Mouse (Mus musculus) heart, adult 2 months (tissue): ENCODE data around the gene Gtf2h2. TPM values are rescaled to one million over a fixed set of nuclear protein-coding genes. Genes with fewer than 3 reads are reported as not detected.
"Not testable (repeated sequence)": the region's sequence is repeated elsewhere in the genome, so short reads cannot be mapped to it uniquely, and the experiment has no call there.

Experiments used
- DNase-seq, 2 experiments: peaks; one replicate each; pipeline ENCODE4 v3.0.0; 2021
- H3K27ac ChIP-seq: fragments of 200-600 bp; 2 replicates; pipeline ENCODE4 v1.8.1; 2022
- H3K27me3 ChIP-seq: fragments of 200-500 bp; 2 replicates; pipeline ENCODE4 v1.6.1; 2012; ENCODE audit warnings: mild to moderate bottlenecking, low read length, inconsistent platforms, mixed read lengths; ENCODE audit not compliant: control insufficient read depth, insufficient read depth
- H3K36me3 ChIP-seq: fragments of 200-500 bp; 2 replicates; pipeline ENCODE4 v1.6.1; 2012; ENCODE audit warnings: low read length, inconsistent platforms; ENCODE audit not compliant: control insufficient read depth, insufficient read depth
- H3K4me1 ChIP-seq: fragments of 200-500 bp; 2 replicates; pipeline ENCODE4 v1.6.1; 2011; ENCODE audit warnings: low read length; ENCODE audit not compliant: control insufficient read depth, insufficient read depth
- H3K4me3 ChIP-seq: fragments of 200-600 bp; 2 replicates; pipeline ENCODE4 v1.8.1; 2022
- H3K79me2 ChIP-seq: fragments of 200-500 bp; replicated peaks from 2 replicates; pipeline ENCODE4 v1.6.1; 2012; ENCODE audit warnings: mild to moderate bottlenecking, inconsistent platforms, low read length, moderate library complexity, mixed read lengths; ENCODE audit not compliant: control insufficient read depth, insufficient read depth
- H3K9ac ChIP-seq: fragments of 200-500 bp; 2 replicates; pipeline ENCODE4 v1.6.1; 2012; ENCODE audit warnings: low read depth, mild to moderate bottlenecking, control low read depth, inconsistent platforms, low read length, mixed read lengths
- CTCF ChIP-seq: fragments of 200-600 bp; IDR thresholded peaks from 2 replicates; pipeline ENCODE4 v1.8.1; 2022; ENCODE audit warnings: antibody characterized with exemption, mild to moderate bottlenecking, moderate library complexity
- EP300 ChIP-seq: fragments of 200-500 bp; IDR thresholded peaks from 2 replicates; pipeline ENCODE4 v1.6.1; 2011; ENCODE audit warnings: low read depth, low read length, control low read depth; ENCODE audit not compliant: insufficient read depth
- POLR2A ChIP-seq: fragments of 200-500 bp; IDR thresholded peaks from 2 replicates; pipeline ENCODE4 v1.6.1; 2011; ENCODE audit warnings: mild to moderate bottlenecking, low read depth, low read length, control low read depth; ENCODE audit not compliant: insufficient read depth
- WGBS: fragments of 180-500 bp; shearing (Covaris S2); methylation state at CpG from one replicate; pipeline ENCODE4 v1.1.7; 2018; 5-methylcytosine and 5-hydroxymethylcytosine counted together
- intact Hi-C: fragments of 180-260 bp; cut with DNase I; formaldehyde crosslinking; loops from one replicate; pipeline ENCODE4 v1.15.1; 2025
- polyA plus RNA-seq: library from polyadenylated mRNA; depleted of rRNA; stranded (reverse); fragments of >200 nt; gene quantifications from 2 replicates; pipeline ENCODE4 v1.2.3, GENCODE M21; 2012
- total RNA-seq, 2 experiments: library from RNA; stranded (reverse); gene quantifications; 2 replicates each; pipeline ENCODE4 v1.2.3; 2021

The Gtf2h2 gene
- total and polyA plus RNA-seq, 3 experiments: 15.5 to 24.3 (median 21.4) TPM

- intact Hi-C loops: no loop called here
- Histone ChIP-seq H3K79me2 (no peaks in the 10 kb centered on the region), H3K4me3 (no peak overlapping the region), H3K27ac (no peak overlapping the region), H3K9ac (no peak overlapping the region), H3K4me1 (no peaks in the 10 kb centered on the region), H3K27me3 (no peaks in the 10 kb centered on the region), H3K36me3 (no peaks in the 10 kb centered on the region)
- WGBS: 68% methylated on average over 3 of the region's 3 CpGs
- no peak for TF ChIP-seq EP300
- no peak for TF ChIP-seq POLR2A
- no peak for TF ChIP-seq CTCF
- DNase-seq: no peak
Measured at GRCm38 (mm10) chr13:100461336-100461735, 31.0 kb downstream of the Gtf2h2 start.

- H3K9ac ChIP-seq: not testable (repeated sequence)
Measured at GRCm38 (mm10) chr13:100452415-100453127, 39.8 kb downstream of the Gtf2h2 start, which contains the start of gene Naip1. Naip1 (minus strand) TSS chr13:100452869.

GRCm38 (mm10) chr13:100449495-100449894 lies 42.9 kb downstream of the Gtf2h2 start:
- no peak for DNase-seq
- 73% methylated on average over 1 of the region's 1 CpGs for WGBS
- TF ChIP-seq EP300 (no peak), POLR2A (no peak), CTCF (no peak)

More at GRCm38 (mm10) chr13:100452415-100453127, 39.8 kb downstream of the Gtf2h2 start, which contains the start of gene Naip1:
- H3K36me3 ChIP-seq, H3K4me1 ChIP-seq, H3K4me3 ChIP-seq, intact Hi-C loops, H3K79me2 ChIP-seq, H3K27me3 ChIP-seq, DNase-seq, H3K27ac ChIP-seq: not testable (repeated sequence)
- WGBS: 67% methylated on average over 8 of the region's 8 CpGs

GRCm38 (mm10) chr13:100440116-100440515 lies 52.3 kb downstream of the Gtf2h2 start:
- no peaks in the 10 kb centered on the region for H3K27me3 ChIP-seq
- H3K27ac ChIP-seq: no peak overlapping the region
- WGBS: 19% methylated on average over 3 of the region's 3 CpGs
- H3K79me2 ChIP-seq: no peaks in the 10 kb centered on the region
- TF ChIP-seq CTCF (no peak), POLR2A (no peak), EP300 (no peak)
- H3K4me3 ChIP-seq: no peak overlapping the region
- DNase-seq: no peak
- H3K36me3 ChIP-seq: no peaks in the 10 kb centered on the region
- no peak overlapping the region for H3K9ac ChIP-seq
- no peaks in the 10 kb centered on the region for H3K4me1 ChIP-seq
- intact Hi-C loops: no loop called here

More at GRCm38 (mm10) chr13:100449495-100449894, 42.9 kb downstream of the Gtf2h2 start:
- no peak overlapping the region for H3K4me3 ChIP-seq
- no peaks in the 10 kb centered on the region for H3K4me1 ChIP-seq
- no peaks in the 10 kb centered on the region for H3K27me3 ChIP-seq
- intact Hi-C loops: no loop called here
- no peak overlapping the region for H3K27ac ChIP-seq
- H3K79me2 ChIP-seq: no peaks in the 10 kb centered on the region
- H3K36me3 ChIP-seq: no peaks in the 10 kb centered on the region
- H3K9ac ChIP-seq: no peak overlapping the region

- Histone ChIP-seq H3K4me3 (no peak overlapping the region), H3K9ac (no peak overlapping the region), H3K79me2 (no peaks in the 10 kb centered on the region), H3K36me3 (no peaks in the 10 kb centered on the region), H3K4me1 (no peaks in the 10 kb centered on the region), H3K27me3 (no peaks in the 10 kb centered on the region), H3K27ac (no peak overlapping the region)
- WGBS: 12% methylated on average over 1 of the region's 1 CpGs
- no peak for TF ChIP-seq CTCF
- TF ChIP-seq EP300: no peak
- no peak for TF ChIP-seq POLR2A
- DNase-seq: no peak
- intact Hi-C loops: no loop called here
Measured at GRCm38 (mm10) chr13:100438701-100439100, 53.7 kb downstream of the Gtf2h2 start.

GRCm38 (mm10) chr13:100437322-100437825 lies 55.0 kb downstream of the Gtf2h2 start:
- Histone ChIP-seq H3K27ac (no peak overlapping the region), H3K4me1 (no peaks in the 10 kb centered on the region), H3K79me2 (no peaks in the 10 kb centered on the region), H3K4me3 (no peak overlapping the region), H3K9ac (no peak overlapping the region), H3K27me3 (no peaks in the 10 kb centered on the region), H3K36me3 (no peaks in the 10 kb centered on the region)
- DNase-seq: no peak
- intact Hi-C loops: no loop called here
- TF ChIP-seq EP300 (no peak), CTCF (no peak), POLR2A (no peak)
- WGBS: 51% methylated on average over 3 of the region's 3 CpGs

GRCm38 (mm10) chr13:100436556-100437163 lies 55.7 kb downstream of the Gtf2h2 start:
- H3K27ac ChIP-seq, H3K4me1 ChIP-seq, H3K9ac ChIP-seq, H3K36me3 ChIP-seq, H3K4me3 ChIP-seq, intact Hi-C loops, H3K27me3 ChIP-seq, H3K79me2 ChIP-seq, DNase-seq: not testable (repeated sequence)
- 72% methylated on average over 1 of the region's 1 CpGs for WGBS

- H3K27ac ChIP-seq, H3K36me3 ChIP-seq, H3K79me2 ChIP-seq, H3K4me1 ChIP-seq, DNase-seq, H3K9ac ChIP-seq, H3K4me3 ChIP-seq, H3K27me3 ChIP-seq, intact Hi-C loops: not testable (repeated sequence)
- WGBS: 82% methylated on average over 7 of the region's 7 CpGs
Measured at GRCm38 (mm10) chr13:100419958-100420357, 72.4 kb downstream of the Gtf2h2 start.
